Mouse (Mus musculus): Measurements from ENCODE around the gene Chd4. TPM values are rescaled to one million over a fixed set of nuclear protein-coding genes. Genes with fewer than 3 reads are reported as not detected.
A peak's percentile ranks its signal among the peaks of the same experiment; 100 is the strongest.
"Not testable (repeated sequence)": the region's sequence is repeated elsewhere in the genome, so short reads cannot be mapped to it uniquely, and the experiment has no call there.

Gene Chd4
- polyA plus RNA-seq, 2 experiments from 2014 or later, result 49.4 to 66.6 TPM

- ATAC-seq, result not testable (repeated sequence)
Observed at GRCm38 (mm10) chr6:125162615-125163305, 67.0 kb downstream of the Chd4 start.

GRCm38 (mm10) chr6:125163801-125164657 is 68.2 kb downstream of the Chd4 start:
- ATAC-seq, result no peak

- peak; percentile 12 for ATAC-seq
Observed at GRCm38 (mm10) chr6:125164672-125165327, 69.0 kb downstream of the Chd4 start.

GRCm38 (mm10) chr6:125165328-125165891 is 69.6 kb downstream of the Chd4 start:
- ATAC-seq, result peak; percentile 90

GRCm38 (mm10) chr6:125166051-125166751 is 70.4 kb downstream of the Chd4 start, which contains the start of gene Gapdh:
Gene Gapdh, minus strand, starts transcription at chr6:125166467.
- ATAC-seq, result no peak

GRCm38 (mm10) chr6:125166861-125167650 is 71.3 kb downstream of the Chd4 start:
- ATAC-seq, result no peak

GRCm38 (mm10) chr6:125168086-125168485 is 72.3 kb downstream of the Chd4 start:
- ATAC-seq, result no peak

GRCm38 (mm10) chr6:125170194-125170593 is 74.4 kb downstream of the Chd4 start:
- no peak for ATAC-seq

GRCm38 (mm10) chr6:125172474-125172873 is 76.7 kb downstream of the Chd4 start:
- no peak for ATAC-seq

GRCm38 (mm10) chr6:125173256-125173655 is 77.5 kb downstream of the Chd4 start:
- no peak for ATAC-seq

GRCm38 (mm10) chr6:125175469-125175868 is 79.7 kb downstream of the Chd4 start:
- ATAC-seq, result no peak

- no peak for ATAC-seq
Observed at GRCm38 (mm10) chr6:125179601-125180000, 83.8 kb downstream of the Chd4 start.

Other genes starting within 250 kb of the Chd4 start
- not detected for gene P3h3, start 238.2 kb upstream of the Chd4 start, polyA plus RNA-seq (2017; shearing (Covaris generic))
- gene Gpr162, start 232.0 kb upstream of the Chd4 start, polyA plus RNA-seq (2017; shearing (Covaris generic)), result under 1 TPM in 1 of 2 experiments, not detected in 1; 0.21 TPM
- gene Cd4, start 207.8 kb upstream of the Chd4 start, polyA plus RNA-seq (2017; shearing (Covaris generic)), result 100 to 1,000 TPM; 240 to 401 TPM
- gene Lag3, start 184.3 kb upstream of the Chd4 start, polyA plus RNA-seq (2017; shearing (Covaris generic)), result 10 to 100 TPM; 23.5 to 30.2 TPM
- 10 to 100 TPM; 12.0 to 12.8 TPM for gene Ptms, start 175.9 kb upstream of the Chd4 start, polyA plus RNA-seq (2017; shearing (Covaris generic))
- gene Mlf2, start 164.6 kb upstream of the Chd4 start, polyA plus RNA-seq (2017; shearing (Covaris generic)), result 10 to 100 TPM; 46.7 to 70.4 TPM
- gene Cops7a, start 130.4 kb upstream of the Chd4 start, polyA plus RNA-seq (2017; shearing (Covaris generic)), result 10 to 100 TPM; 45.9 to 51.2 TPM
- gene Pianp, start 99.3 kb upstream of the Chd4 start, polyA plus RNA-seq (2017; shearing (Covaris generic)), result not detected
- 1 to 10 TPM; 4.3 to 5.2 TPM for gene Zfp384, start 86.8 kb upstream of the Chd4 start, polyA plus RNA-seq (2017; shearing (Covaris generic))
- 10 to 100 TPM; 41.5 to 48.1 TPM for gene Ing4, start 56.2 kb upstream of the Chd4 start, polyA plus RNA-seq (2017; shearing (Covaris generic))
- 1 to 10 TPM; 8.1 to 9.7 TPM for gene Acrbp, start 46.3 kb upstream of the Chd4 start, polyA plus RNA-seq (2017; shearing (Covaris generic))
- gene Lpar5, start 28.1 kb upstream of the Chd4 start, polyA plus RNA-seq (2017; shearing (Covaris generic)), result 1 to 10 TPM; 8.6 to 9.5 TPM
- gene Nop2, start 35.9 kb downstream of the Chd4 start, polyA plus RNA-seq (2017; shearing (Covaris generic)), result 10 to 100 TPM; 40.6 to 50.3 TPM
- 10 to 100 TPM in 1 of 2 experiments, 1 to 10 TPM in 1; 6.9 to 13.3 TPM for gene Iffo1, start 49.3 kb downstream of the Chd4 start, polyA plus RNA-seq (2017; shearing (Covaris generic))
- 100 to 1,000 TPM; 300 to 540 TPM for gene Gapdh, start 70.5 kb downstream of the Chd4 start, polyA plus RNA-seq (2017; shearing (Covaris generic))
- 10 to 100 TPM; 33.1 to 61.3 TPM for gene Ncapd2, start 95.7 kb downstream of the Chd4 start, polyA plus RNA-seq (2017; shearing (Covaris generic))
- 10 to 100 TPM; 85.7 to 89.0 TPM for gene Mrpl51, start 95.8 kb downstream of the Chd4 start, polyA plus RNA-seq (2017; shearing (Covaris generic))
- gene Vamp1, start 119.6 kb downstream of the Chd4 start, polyA plus RNA-seq (2017; shearing (Covaris generic)), result 10 to 100 TPM; 14.0 to 14.4 TPM
- 10 to 100 TPM; 65.5 to 84.7 TPM for gene Tapbpl, start 135.9 kb downstream of the Chd4 start, polyA plus RNA-seq (2017; shearing (Covaris generic))
- 100 to 1,000 TPM; 427 to 432 TPM for gene Cd27, start 141.0 kb downstream of the Chd4 start, polyA plus RNA-seq (2017; shearing (Covaris generic))
- gene Tuba3a, start 190.1 kb downstream of the Chd4 start, polyA plus RNA-seq (2017; shearing (Covaris generic)), result 1 to 10 TPM; 1.3 to 1.8 TPM
- not detected for gene Ltbr, start 217.9 kb downstream of the Chd4 start, polyA plus RNA-seq (2017; shearing (Covaris generic))
- gene Scnn1a, start 224.7 kb downstream of the Chd4 start, polyA plus RNA-seq (2017; shearing (Covaris generic)), result not detected